Mouse (Mus musculus) neural tube, embryonic 15.5 days (tissue): ENCODE data around the gene Sgms1. TPM values are rescaled to one million over a fixed set of nuclear protein-coding genes. Genes with fewer than 3 reads are reported as not detected.
"Not testable (repeated sequence)": the region's sequence is repeated elsewhere in the genome, so short reads cannot be mapped to it uniquely, and the experiment has no call there.

ENCODE experiments used
- ATAC-seq: fragments of 200-750 bp; cut with Nextera tagmentation; 2 replicates; pipeline ENCODE4 v1.8.0; 2017; ENCODE audit warnings: mild to moderate bottlenecking, moderate TSS enrichment, moderate library complexity; ENCODE audit not compliant: low FRiP score
- H3K27ac ChIP-seq: fragments of 300-500 bp; sonication (generic); replicated peaks from 2 replicates; pipeline ENCODE4 v1.5.1; 2015; ENCODE audit warnings: mild to moderate bottlenecking, inconsistent platforms
- H3K27me3 ChIP-seq: fragments of 300-500 bp; sonication (generic); replicated peaks from 2 replicates; pipeline ENCODE4 v1.6.1; 2015; ENCODE audit warnings: inconsistent platforms
- H3K36me3 ChIP-seq: fragments of 300-500 bp; sonication (generic); 2 replicates; pipeline ENCODE4 v1.6.1; 2015; ENCODE audit warnings: inconsistent platforms
- H3K4me1 ChIP-seq: fragments of 300-500 bp; sonication (generic); 2 replicates; pipeline ENCODE4 v1.6.1; 2015; ENCODE audit warnings: inconsistent platforms
- H3K4me2 ChIP-seq: fragments of 300-500 bp; sonication (generic); 2 replicates; pipeline ENCODE4 v1.6.1; 2015; ENCODE audit warnings: inconsistent platforms, mild to moderate bottlenecking, moderate library complexity
- H3K4me3 ChIP-seq: fragments of 300-500 bp; sonication (generic); replicated peaks from 2 replicates; pipeline ENCODE4 v1.5.1; 2015; ENCODE audit warnings: mild to moderate bottlenecking, inconsistent platforms
- H3K9ac ChIP-seq: fragments of 300-500 bp; sonication (generic); replicated peaks from 2 replicates; pipeline ENCODE4 v1.6.1; 2015; ENCODE audit warnings: mild to moderate bottlenecking, inconsistent platforms
- H3K9me3 ChIP-seq: fragments of 300-500 bp; sonication (generic); replicated peaks from 2 replicates; pipeline ENCODE4 v1.6.1; 2016; ENCODE audit warnings: inconsistent platforms
- WGBS: fragments of 180-500 bp; shearing (Covaris S2); methylation state at CpG from one replicate; pipeline ENCODE4 v1.1.7; 2015; ENCODE audit warnings: mixed read lengths; 5-methylcytosine and 5-hydroxymethylcytosine counted together
- polyA plus RNA-seq: library from polyadenylated mRNA; unstranded; fragments of >200 nt; fragmentation: Nextera tagmentation; extraction: Ambion mirVana; gene quantifications from 2 replicates; pipeline ENCODE4 v1.2.1, GENCODE M21; 2015

Gene Sgms1
- polyA plus RNA-seq, 1 experiment from 2014 or later: 24.6 TPM

- Histone ChIP-seq H3K9me3 (no peaks in the 10 kb centered on the region), H3K4me1 (peaks cover 12% of the 10 kb centered on the region; the same call in 1 of the 2 replicates), H3K27me3 (no peaks in the 10 kb centered on the region), H3K36me3 (no peaks in the 10 kb centered on the region), H3K9ac (no peak overlapping the region), H3K4me2 (no peak overlapping the region), H3K4me3 (no peak overlapping the region), H3K27ac (no peak overlapping the region)
- no peak for ATAC-seq
- 66% methylated on average over 4 of the region's 4 CpGs for WGBS
Measured at GRCm38 (mm10) chr19:32104217-32104616, 285.3 kb downstream of the Sgms1 start.

- ATAC-seq: peak; percentile 83
- peak overlapping the region; percentile 75 for H3K27ac ChIP-seq
- H3K4me2 ChIP-seq: peak overlapping the region; percentile 60
- no peaks in the 10 kb centered on the region for H3K9me3 ChIP-seq
- H3K9ac ChIP-seq: peak overlapping the region; percentile 53
- peak overlapping the region; percentile 43 for H3K4me3 ChIP-seq
- peaks cover 12% of the 10 kb centered on the region; the same call in 1 of the 2 replicates for H3K4me1 ChIP-seq
- WGBS: 4% methylated on average over 9 of the region's 9 CpGs
- H3K27me3 ChIP-seq: no peaks in the 10 kb centered on the region
- H3K36me3 ChIP-seq: no peaks in the 10 kb centered on the region
Measured at GRCm38 (mm10) chr19:32102976-32103300, 286.6 kb downstream of the Sgms1 start.

GRCm38 (mm10) chr19:32102294-32102975 is 287.1 kb downstream of the Sgms1 start:
- Histone ChIP-seq H3K9me3 (no peaks in the 10 kb centered on the region), H3K4me1 (peaks cover 12% of the 10 kb centered on the region; the same call in 1 of the 2 replicates), H3K36me3 (no peaks in the 10 kb centered on the region), H3K9ac (peak overlapping the region; percentile 53), H3K4me2 (peak overlapping the region; percentile 60), H3K27ac (peak overlapping the region; percentile 75), H3K4me3 (peak overlapping the region; percentile 43), H3K27me3 (no peaks in the 10 kb centered on the region)
- peak; percentile 69; the same call in 1 of the 2 replicates for ATAC-seq
- 15% methylated on average over 18 of the region's 18 CpGs for WGBS

- 82% methylated on average over 3 of the region's 3 CpGs for WGBS
Measured at GRCm38 (mm10) chr19:32098582-32098981, 290.9 kb downstream of the Sgms1 start.

GRCm38 (mm10) chr19:32092358-32092757 is 297.2 kb downstream of the Sgms1 start:
- Histone ChIP-seq H3K4me1 (no peaks in the 10 kb centered on the region), H3K9ac (no peak overlapping the region), H3K36me3 (no peaks in the 10 kb centered on the region), H3K4me2 (no peak overlapping the region), H3K4me3 (no peak overlapping the region), H3K27me3 (no peaks in the 10 kb centered on the region), H3K27ac (no peak overlapping the region), H3K9me3 (no peaks in the 10 kb centered on the region)
- ATAC-seq: no peak
- 87% methylated on average over 4 of the region's 4 CpGs for WGBS

More at GRCm38 (mm10) chr19:32098582-32098981, 290.9 kb downstream of the Sgms1 start:
- H3K36me3 ChIP-seq: no peaks in the 10 kb centered on the region
- no peaks in the 10 kb centered on the region for H3K9me3 ChIP-seq
- no peak overlapping the region for H3K4me2 ChIP-seq
- no peaks in the 10 kb centered on the region for H3K27me3 ChIP-seq
- no peak overlapping the region for H3K4me3 ChIP-seq
- no peak for ATAC-seq
- no peak overlapping the region for H3K9ac ChIP-seq
- H3K27ac ChIP-seq: no peak overlapping the region
- peaks cover 12% of the 10 kb centered on the region; the same call in 1 of the 2 replicates for H3K4me1 ChIP-seq

- Histone ChIP-seq H3K9me3 (no peaks in the 10 kb centered on the region), H3K27ac (no peak overlapping the region), H3K36me3 (no peaks in the 10 kb centered on the region), H3K4me2 (no peak overlapping the region), H3K9ac (no peak overlapping the region), H3K4me3 (no peak overlapping the region), H3K4me1 (no peaks in the 10 kb centered on the region), H3K27me3 (no peaks in the 10 kb centered on the region)
- WGBS: 89% methylated on average over 4 of the region's 4 CpGs
- no peak for ATAC-seq
Measured at GRCm38 (mm10) chr19:32090804-32091203, 298.7 kb downstream of the Sgms1 start.

GRCm38 (mm10) chr19:32088570-32088969 is 300.9 kb downstream of the Sgms1 start:
- no peak overlapping the region for H3K9ac ChIP-seq
- no peak overlapping the region for H3K27ac ChIP-seq
- no peaks in the 10 kb centered on the region for H3K27me3 ChIP-seq
- no peak overlapping the region for H3K4me3 ChIP-seq
- WGBS: 95% methylated on average over 1 of the region's 1 CpGs
- no peak for ATAC-seq
- H3K4me1 ChIP-seq: no peaks in the 10 kb centered on the region
- no peaks in the 10 kb centered on the region for H3K9me3 ChIP-seq
- H3K4me2 ChIP-seq: no peak overlapping the region
- no peaks in the 10 kb centered on the region for H3K36me3 ChIP-seq

- WGBS: 90% methylated on average over 6 of the region's 6 CpGs
- no peak overlapping the region for H3K4me2 ChIP-seq
- no peaks in the 10 kb centered on the region for H3K27me3 ChIP-seq
- H3K9ac ChIP-seq: no peak overlapping the region
- no peaks in the 10 kb centered on the region for H3K4me1 ChIP-seq
- no peak overlapping the region for H3K4me3 ChIP-seq
- no peaks in the 10 kb centered on the region for H3K36me3 ChIP-seq
- no peaks in the 10 kb centered on the region for H3K9me3 ChIP-seq
- no peak overlapping the region for H3K27ac ChIP-seq
- ATAC-seq: no peak
Measured at GRCm38 (mm10) chr19:32087736-32088470, 301.6 kb downstream of the Sgms1 start.

GRCm38 (mm10) chr19:32084813-32085212 is 304.7 kb downstream of the Sgms1 start:
- H3K27ac ChIP-seq, H3K27me3 ChIP-seq, H3K36me3 ChIP-seq, H3K9ac ChIP-seq, H3K4me2 ChIP-seq, H3K4me3 ChIP-seq, ATAC-seq, H3K9me3 ChIP-seq, H3K4me1 ChIP-seq: not testable (repeated sequence)
- WGBS: 96% methylated on average over 1 of the region's 1 CpGs

Other genes starting within 250 kb of the Sgms1 start
- 49.6 and 63.2 TPM in 2 replicates for gene Rpl9-ps6, start 76.9 kb upstream of the Sgms1 start, polyA plus RNA-seq
- gene Minpp1, start 96.1 kb upstream of the Sgms1 start, polyA plus RNA-seq: 58.4 and 62.0 TPM in 2 replicates
- 1.7 and 1.9 TPM in 2 replicates for gene Papss2, start 206.1 kb upstream of the Sgms1 start, polyA plus RNA-seq